Mouse (Mus musculus): ENCODE measurements around the gene Gsg1l.

- TF ChIP-seq CTCF (IDR thresholded peaks at IDR 0.05; ENCODE audit: low read depth) (no peak), EP300 (IDR thresholded peaks at IDR 0.05; ENCODE audit: low read depth) (peak; percentile 64; the same call in 1 of the 2 replicates)
These were observed 110.0 kb downstream of the Gsg1l start for GRCm38 (mm10) chr7:125972174-125972672.
